Mouse (Mus musculus): ENCODE results near the gene Usp43.

DNA sequence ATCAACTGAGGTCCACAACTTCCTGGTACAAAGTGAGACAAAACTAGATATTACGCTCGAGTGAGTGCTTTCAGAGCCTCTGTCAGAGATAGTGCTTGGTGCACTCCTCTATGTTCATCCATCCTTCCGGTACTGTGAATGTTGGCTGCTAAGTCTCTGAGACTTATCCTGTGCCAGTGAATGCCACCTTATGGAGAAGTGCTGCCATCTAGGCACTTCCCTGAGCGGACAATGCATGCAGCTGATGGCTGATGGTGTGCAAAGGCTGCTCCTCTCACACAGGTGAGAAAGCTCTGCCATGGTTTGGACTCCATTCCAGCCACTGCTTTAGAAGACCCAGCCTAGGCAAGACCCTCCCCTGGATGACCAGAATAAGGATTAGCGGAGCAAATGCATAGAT lies 113.9 kb downstream of the Usp43 start:
- no peak for TF ChIP-seq CTCF (IDR thresholded peaks at IDR 0.05; ENCODE audit: borderline replicate concordance, control insufficient read depth, extremely low read depth, insufficient read depth, low read length, poor library complexity)
- no peak for TF ChIP-seq POLR2A (IDR thresholded peaks at IDR 0.05; ENCODE audit: control insufficient read depth, extremely low read depth, insufficient read depth, low read length, poor library complexity)
